Mouse (Mus musculus): ENCODE results near the gene Tctn1.
"Not testable (repeated sequence)": the region's sequence is repeated elsewhere in the genome, so short reads cannot be mapped to it uniquely, and the experiment has no call there.

Gene Tctn1

DNA sequence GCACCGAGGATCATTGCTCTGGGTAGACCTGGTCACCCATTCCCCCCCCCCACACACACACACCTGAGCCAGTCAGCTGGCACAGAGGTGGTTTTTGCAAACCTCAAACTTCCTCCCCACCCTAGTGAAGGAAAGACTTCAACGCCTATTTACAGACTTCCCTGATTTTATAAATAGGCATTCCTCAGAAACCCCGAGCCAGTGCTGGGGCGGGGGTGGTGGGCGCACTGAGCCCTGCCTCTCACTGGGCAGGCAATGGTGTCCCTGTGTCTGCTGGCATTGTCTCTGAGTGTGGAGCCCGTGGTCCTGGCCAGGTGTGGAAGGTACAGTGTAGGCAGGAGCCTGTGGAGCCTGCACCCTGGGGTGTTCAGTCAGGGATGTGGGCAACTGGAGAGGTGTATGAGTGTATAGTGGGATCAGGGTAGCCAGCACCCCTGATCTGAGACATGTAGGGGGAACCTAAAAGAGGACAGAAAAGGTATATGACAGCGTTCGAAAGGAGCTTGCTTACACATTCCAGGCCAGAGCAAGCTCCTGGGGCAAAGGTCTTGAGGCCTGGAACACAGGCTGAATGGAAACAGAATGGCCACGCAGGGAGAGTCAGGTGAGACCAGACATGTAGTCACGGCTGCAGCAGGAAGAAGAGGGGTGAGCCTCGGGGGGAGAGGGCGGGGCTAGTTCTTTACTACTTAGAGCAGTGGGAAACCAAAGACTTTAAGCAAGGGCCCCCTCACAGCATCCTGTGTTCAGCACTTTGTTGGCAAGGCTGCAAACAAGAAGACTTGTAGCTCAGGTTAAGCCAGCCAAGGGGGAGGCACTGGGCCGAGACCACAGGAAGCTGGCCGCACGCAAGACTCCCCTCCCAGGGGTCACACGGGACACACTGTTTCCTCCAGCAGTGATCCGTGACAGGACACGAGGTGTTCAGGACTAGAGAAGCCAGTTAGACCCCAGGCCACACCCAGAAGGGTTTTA, 44.3 kb downstream of the Tctn1 start:
- in situ Hi-C loops (cut with MseI, MboI), result no loop called here

DNA sequence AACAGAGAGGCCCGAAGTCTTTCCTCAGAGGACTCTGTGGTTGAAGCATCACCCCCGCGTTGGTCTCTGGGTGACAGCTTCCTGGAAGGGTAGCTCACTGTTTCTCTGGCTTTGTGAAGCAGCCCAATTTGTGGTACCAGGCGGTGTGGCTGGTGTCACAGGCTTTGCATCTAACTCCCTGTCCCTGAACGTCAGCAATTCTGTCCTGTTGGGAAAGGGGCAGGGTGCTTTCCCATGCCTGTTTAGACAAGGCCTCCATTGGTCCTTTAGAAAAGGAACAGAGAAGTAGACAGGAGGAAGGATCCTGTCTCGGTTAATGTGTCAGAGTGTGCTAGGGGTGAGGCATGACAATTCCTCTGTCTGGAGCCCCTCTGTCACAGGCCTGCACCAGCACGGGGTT, 45.3 kb downstream of the Tctn1 start:
- in situ Hi-C loops (cut with MseI, MboI), result no loop called here

DNA sequence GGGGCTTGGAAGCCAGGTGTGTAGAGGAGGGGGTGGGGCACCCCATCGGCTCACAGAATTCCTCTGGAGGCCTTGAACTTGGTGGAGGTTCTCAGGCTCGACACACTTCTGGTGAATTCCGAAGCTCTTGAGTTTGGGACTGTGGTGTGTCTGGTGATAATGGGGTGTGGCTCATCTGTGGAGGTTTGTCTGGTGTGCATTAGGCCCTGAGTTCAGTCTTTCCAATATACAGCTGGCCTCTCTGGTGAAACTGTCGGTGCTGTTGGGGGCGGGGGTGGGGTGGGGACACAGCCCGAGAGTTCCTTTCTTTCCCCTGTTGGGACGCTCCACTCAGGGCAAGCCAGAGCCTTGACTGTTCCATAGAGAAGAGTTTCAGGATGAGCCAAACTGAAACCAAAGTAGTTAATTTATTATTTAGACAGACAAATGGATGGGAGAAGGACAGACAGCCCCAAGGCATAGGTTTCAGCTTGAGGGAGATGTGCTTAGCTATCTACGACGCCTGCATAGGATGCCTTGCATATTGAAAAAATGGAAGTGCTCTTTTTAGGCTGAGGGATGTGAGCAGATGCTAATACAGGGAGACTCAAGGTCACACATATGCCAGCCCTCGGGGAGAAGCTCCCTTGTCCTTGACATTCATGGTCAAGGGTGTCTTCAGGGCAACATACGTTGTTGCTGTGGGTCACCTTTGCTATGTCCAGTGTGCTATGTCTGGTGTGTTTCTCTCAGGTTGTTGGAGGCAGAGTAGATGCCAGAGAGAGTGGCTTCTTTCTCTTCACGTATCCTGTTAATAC, 46.0 kb downstream of the Tctn1 start:
- in situ Hi-C loops (cut with MseI, MboI), result no loop called here

DNA sequence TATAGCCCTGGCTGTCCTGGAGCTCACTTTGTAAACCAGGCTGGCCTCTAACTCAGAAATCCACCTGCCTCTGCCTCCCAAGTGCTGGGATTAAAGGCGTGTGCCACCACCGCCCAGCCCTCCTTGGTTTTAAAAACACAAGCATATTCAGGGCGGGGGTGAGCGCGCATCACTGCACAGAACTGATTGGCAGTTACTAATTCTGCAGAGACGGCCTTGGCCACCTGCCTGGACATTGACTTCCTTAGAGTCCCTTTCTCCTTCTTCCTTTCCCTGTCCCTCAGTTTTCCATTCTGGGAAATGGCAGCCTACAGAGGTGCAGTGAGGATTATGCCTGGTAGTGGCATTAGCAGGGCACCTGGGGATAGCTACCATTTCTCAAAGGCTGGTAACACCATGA, 46.6 kb downstream of the Tctn1 start:
- in situ Hi-C loops (cut with MseI, MboI), result no loop called here

DNA sequence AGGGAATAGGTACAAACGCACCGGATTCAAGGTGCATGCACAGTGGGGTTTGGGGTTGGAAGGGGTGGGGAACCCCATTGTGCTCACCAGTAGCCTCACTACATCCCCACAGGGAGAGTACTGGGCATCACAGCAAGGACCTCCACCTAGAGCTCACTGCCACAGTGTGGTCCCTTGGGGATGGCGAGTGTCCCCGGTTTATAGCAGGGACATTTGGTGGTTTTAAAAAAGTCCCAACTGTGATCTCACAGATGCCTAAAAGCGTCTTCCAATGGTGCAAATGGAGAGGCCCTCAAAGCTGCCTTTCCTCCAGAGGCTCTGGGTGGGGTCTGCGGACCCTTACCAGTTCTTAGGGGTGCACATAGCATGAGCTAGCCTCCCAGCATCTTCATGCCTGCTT, 50.4 kb downstream of the Tctn1 start:
- in situ Hi-C loops (cut with MseI, MboI), result no loop called here

DNA sequence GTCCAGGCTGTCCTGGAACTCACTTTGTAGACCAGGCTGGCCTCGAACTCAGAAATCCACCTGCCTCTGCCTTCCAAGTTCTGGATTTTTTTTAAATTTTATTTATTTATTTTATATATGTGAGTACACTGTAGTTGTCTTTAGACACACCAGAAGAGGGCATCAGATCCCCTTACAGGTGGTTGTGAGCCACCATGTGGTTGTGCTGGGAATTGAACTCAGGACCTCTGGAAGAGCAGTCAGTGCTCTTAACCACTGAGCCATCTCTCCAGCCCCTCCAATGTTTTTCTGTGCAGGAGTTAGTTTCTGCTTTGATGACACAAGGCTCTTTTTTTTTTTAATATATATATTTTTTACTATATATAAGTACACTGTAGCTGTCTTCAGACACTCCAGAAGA, 51.4 kb downstream of the Tctn1 start:
- in situ Hi-C loops (cut with MseI, MboI), result not testable (repeated sequence)

DNA sequence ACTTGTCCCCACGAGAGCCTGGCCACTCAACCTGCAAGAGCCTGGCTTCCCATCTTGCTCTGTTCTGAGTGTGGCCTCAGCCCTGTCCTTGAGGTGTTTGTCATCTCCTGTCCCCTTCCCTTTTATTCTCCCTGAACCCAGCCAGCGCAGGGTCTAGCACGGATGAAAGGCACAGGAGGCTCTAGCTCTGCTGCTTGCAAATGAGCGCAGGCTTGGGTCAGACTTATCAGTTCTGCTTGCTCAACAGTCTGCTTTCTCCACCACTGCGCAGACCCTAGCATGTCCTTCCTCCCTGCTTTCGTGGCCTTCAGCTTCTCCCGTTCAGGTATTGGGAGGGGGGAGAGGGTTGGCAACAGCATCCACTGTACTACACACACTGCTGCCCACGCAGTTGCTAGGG, 52.1 kb downstream of the Tctn1 start:
- in situ Hi-C loops (cut with MseI, MboI), result no loop called here

DNA sequence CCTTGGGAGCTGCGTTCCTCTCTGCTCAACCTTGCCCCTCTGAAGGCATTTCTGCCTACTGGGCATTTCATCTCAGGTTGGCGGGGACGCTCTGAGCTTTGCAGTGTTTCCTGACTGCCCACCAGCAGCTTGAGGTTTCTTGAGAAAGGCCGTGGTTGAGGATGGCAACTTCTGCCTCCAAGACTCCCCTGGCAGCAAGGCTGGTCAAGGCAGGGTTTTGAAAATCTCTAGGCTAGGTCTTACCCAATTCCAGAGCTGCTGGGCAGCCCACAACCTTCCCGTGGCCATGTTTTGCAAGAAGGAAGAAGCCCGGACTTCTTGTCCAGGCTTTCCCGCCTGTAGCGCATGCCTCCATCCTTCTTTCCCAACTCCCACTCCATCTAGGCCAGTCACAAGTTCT, 53.4 kb downstream of the Tctn1 start:
- in situ Hi-C loops (cut with MseI, MboI), result no loop called here

DNA sequence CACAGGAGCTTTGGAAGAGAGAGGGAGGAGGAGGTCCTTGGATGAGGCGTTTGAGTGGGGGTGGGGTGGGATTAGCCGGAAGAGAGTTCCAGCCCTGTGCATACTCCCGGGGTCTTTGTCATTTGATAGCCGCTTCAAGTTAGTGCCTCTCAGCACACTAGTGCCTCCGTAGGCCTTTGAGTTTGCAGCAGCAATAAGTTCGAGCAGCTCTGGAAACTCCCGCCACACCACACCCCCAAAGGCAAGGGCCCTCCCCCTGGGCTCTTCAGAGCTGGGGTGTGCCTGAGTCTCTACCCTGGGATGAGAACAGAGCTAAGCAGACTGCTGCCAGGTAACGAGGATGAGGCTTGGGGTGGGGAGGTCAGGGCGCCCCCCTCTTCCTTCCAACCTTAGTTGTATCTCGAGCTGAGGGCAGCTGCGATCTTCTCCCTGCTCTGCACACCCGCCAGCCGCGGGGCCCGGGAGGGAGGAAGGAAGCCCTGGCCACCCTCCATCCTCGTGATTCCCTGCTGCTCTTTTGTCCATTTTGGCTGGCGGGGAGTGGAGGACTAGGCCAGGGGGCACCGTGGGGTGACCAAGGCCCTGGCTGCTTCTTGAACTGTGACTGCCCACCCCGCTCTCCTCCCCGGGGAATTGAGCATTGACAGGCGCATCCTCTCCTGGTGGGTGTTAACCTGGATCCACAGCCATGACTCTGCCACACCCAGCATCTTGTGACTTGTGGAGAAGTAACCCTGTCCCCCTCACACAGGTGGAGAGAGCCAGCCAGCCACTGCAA, 54.5 kb downstream of the Tctn1 start:
- in situ Hi-C loops (cut with MseI, MboI), result no loop called here

DNA sequence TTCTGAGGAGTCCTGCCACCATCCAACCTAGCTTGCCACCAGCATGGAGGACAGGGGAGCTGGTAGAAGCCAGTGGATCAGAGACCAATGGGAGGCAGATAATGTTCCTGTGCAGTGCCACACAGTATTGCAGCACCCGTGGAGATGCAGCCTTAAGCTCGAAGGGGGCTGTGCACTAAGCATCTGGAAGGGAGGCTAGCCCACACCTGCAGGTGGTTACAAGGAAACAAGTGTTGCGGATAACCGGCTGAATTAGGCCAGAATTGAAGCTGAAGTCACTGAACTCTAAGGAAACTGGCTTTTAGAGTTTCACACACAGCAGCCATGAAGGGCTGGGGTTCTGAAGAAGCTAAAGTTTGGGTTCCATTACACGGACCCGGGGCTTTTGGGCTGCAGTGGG, 55.4 kb downstream of the Tctn1 start:
- in situ Hi-C loops (cut with MseI, MboI), result no loop called here

DNA sequence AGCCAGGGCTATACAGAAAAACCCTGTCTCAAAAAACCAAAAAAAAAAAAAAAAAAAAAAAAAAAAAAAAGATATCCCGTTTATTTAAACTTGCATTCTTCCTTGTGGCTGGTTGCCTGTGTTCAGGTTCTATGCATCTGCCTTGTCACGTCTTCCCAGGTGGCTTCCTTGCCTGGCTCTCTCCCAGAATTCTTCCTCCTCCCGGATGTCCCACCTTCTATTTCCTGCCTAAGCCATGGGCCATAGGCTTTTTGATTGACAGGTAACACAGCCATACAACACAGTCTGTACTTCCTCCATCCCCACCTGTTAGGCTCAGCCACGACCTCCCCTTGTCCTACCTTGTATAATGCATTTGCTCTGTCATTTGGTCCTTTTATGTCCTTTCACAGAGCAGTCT, 57.8 kb downstream of the Tctn1 start, which contains the start of gene Hvcn1:
Gene Hvcn1, plus strand, starts transcription at position 330 of the 400 bp plus-strand sequence.
- in situ Hi-C loops (cut with MseI, MboI), result no loop called here

DNA sequence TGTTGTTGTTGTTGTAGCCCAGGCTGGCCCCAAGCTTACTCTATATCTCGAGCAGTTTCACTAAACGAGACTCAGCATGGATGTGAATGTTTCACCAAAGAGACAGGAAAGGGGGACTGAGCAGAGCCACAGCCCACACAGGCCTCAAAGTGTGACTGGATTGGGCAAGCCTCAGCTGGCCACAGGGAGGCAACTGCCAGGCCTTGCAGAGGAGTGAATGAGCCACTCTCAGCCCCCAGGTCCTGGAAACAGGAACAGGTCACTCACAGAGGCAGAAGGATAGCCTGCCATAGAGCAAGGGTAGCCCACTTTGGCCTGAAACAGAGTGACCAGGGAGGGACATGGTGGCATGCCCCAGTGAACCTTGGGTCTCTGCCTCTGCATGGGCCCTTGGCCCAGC, 60.1 kb downstream of the Tctn1 start:
- in situ Hi-C loops (cut with MseI, MboI), result no loop called here

DNA sequence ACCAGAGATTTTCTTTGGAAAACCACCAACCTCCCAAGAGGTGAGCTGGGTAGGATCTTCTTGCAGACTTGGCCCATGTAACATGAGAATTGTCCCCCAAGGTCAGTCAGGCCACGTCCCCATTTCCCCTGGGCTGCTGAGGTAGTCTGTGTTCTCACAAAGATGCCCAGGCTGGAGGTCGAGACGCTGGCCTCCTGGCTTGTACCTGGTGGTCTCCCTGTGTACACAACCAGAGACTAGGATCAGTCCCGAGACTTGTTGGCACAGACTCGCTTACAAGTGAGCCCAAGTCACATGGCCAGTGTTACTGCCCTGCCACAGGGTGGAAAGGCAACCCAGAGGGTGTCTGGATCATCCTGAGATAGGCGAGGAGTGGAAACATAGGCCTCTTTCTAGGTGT, 62.4 kb downstream of the Tctn1 start:
- in situ Hi-C loops (cut with MseI, MboI), result no loop called here

DNA sequence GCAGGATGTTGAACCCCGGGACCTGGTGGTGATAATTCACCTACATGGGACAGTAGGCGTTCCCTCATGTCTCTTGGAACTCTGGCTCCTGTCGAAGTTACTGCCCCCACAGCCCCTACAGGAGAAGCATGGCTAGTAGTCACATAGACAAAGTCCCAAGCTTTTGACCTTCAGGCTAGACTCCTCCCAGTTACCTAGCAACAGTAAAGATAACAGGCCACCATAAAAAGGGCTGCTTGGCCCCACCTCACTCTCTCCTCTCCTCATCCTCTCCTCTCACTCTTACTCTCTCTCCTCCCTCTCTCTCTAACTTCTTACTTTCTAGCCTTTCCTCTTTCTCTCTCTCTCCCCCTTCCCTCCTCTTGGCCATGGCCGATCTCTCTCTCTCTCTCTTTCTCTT, 63.4 kb downstream of the Tctn1 start:
- in situ Hi-C loops (cut with MseI, MboI), result no loop called here

DNA sequence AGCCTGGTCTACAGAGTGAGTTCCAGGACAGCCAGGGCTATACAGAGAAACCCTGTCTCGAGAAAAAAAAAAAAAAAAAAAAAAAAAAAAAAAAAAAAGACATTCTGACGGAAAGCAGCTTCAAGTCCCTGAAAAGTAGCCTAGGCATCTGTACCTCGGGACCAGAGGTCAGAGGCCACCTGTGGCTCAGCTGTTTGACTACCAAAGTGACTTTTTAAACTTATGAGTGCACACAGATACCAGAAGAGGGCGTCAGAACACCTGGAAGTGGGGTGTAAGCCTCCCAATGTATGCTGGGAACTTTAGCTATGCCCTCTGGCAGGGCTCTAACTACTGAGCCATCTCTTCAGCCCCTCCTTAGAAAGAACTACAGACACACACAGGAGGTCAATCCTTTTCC, 71.9 kb downstream of the Tctn1 start:
- in situ Hi-C loops (cut with MseI, MboI), result no loop called here

DNA sequence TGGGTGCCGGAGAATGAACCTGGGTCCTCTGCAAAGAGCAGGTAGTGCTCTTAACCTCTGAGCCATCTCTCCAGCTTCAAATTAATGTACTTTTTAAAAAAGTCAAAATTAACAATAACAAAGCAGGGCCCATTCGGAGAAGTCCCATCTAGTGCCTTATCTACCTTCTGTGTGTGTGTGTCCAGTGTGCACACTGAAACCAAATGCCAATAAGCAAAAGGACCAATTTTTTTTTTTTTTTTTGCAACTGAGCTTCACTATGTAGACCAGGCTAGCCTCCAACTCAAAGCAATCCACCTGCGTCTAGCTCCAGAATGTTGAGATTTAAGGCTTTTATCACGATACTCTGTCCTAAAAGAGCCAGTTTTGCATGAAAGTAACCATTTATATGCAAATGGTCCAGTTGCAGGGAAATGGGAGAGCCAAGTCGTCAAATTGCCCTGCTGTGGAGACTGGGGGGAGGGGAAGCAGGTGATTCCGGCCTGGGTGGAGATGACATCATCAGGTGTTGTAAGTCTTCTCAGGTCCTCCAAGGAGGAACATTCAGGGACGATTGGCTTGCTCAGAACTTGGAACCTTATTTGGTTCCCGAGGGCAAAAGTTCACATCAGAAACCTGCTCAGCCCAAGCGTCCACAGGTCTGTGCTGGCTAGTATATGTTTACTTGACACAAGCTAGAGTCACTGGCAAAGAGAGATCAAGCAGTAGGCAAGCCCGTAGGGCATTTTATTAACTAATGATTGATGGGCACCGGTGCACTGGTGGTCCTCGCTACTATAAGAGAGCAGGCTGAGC, 72.8 kb downstream of the Tctn1 start:
- in situ Hi-C loops (cut with MseI, MboI), result no loop called here

DNA sequence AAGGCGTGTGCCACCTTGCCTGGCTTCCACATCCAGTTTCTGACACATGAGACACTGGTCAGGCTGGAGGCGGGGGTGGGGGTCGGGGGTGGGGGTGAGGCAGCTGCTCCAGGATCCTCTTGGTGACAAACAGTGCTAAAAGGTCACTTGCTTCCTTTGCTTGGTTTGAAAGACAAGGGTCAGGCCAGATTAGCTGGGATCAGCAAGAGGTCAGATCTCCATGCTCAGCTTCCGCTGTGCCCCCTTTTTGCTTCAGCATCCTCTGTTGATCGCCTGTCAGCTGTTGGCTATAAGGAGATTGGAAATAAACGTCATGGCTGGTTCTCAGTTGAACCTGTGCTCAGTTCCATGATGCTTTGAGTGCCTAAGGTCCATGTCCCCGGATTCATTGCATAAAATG, 73.8 kb downstream of the Tctn1 start:
- in situ Hi-C loops (cut with MseI, MboI), result no loop called here

DNA sequence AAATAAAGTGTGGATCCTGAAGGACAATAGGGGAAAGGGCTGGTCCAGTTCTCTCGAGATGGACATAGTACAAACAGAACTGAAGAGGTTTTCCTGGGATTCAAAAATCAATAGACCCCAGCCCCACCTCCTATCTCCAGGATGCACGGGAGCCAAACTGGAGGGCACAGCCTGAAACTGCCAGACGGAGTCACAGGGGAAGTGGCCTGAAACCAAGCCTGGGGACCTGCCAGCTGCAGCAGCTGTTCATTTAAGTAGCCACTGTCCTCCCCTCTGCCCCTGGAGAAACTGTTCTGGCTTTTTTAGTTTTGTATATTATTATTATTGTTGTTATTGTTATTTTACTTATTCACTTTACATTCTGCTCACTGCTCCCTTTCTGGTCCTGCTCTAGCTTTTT, 75.1 kb downstream of the Tctn1 start:
- in situ Hi-C loops (cut with MseI, MboI), result no loop called here

All from mouse trophoblast stem cell (cell line).